Mouse (Mus musculus) midbrain, embryonic 16.5 days (tissue): ENCODE measurements around the gene Stim1. TPM values are rescaled to one million over a fixed set of nuclear protein-coding genes. Genes with fewer than 3 reads are reported as not detected.
"Not testable (repeated sequence)": the region's sequence is repeated elsewhere in the genome, so short reads cannot be mapped to it uniquely, and the experiment has no call there.

ENCODE experiments used
- ATAC-seq: fragments of 200-750 bp; cut with Nextera tagmentation; 2 replicates; pipeline ENCODE4 v1.8.0; 2017; ENCODE audit warnings: moderate TSS enrichment
- H3K27ac ChIP-seq: fragments of 300-500 bp; sonication (generic); 2 replicates; pipeline ENCODE4 v1.5.1; 2014; ENCODE audit warnings: mild to moderate bottlenecking, low read length, mixed read lengths
- H3K27me3 ChIP-seq: fragments of 300-500 bp; sonication (generic); 2 replicates; pipeline ENCODE4 v1.6.1; 2014; ENCODE audit warnings: low read depth, low read length, mixed read lengths; ENCODE audit not compliant: control insufficient read depth, insufficient read depth
- H3K36me3 ChIP-seq: fragments of 300-500 bp; sonication (generic); 2 replicates; pipeline ENCODE4 v1.6.1; 2014; ENCODE audit warnings: mild to moderate bottlenecking, low read length, moderate library complexity, mixed read lengths; ENCODE audit not compliant: control insufficient read depth, insufficient read depth
- H3K4me1 ChIP-seq: fragments of 300-500 bp; sonication (generic); 2 replicates; pipeline ENCODE4 v1.6.1; 2014; ENCODE audit warnings: mild to moderate bottlenecking, low read length, mixed read lengths; ENCODE audit not compliant: control insufficient read depth, insufficient read depth
- H3K4me2 ChIP-seq: fragments of 300-500 bp; sonication (generic); 2 replicates; pipeline ENCODE4 v1.6.1; 2014; ENCODE audit warnings: mild to moderate bottlenecking, low read length, mixed read lengths
- H3K4me3 ChIP-seq: fragments of 300-500 bp; sonication (generic); 2 replicates; pipeline ENCODE4 v1.5.1; 2014; ENCODE audit warnings: low read depth, mild to moderate bottlenecking, low read length, moderate library complexity, mixed read lengths
- H3K9ac ChIP-seq: fragments of 300-500 bp; sonication (generic); 2 replicates; pipeline ENCODE4 v1.6.1; 2014; ENCODE audit warnings: low read depth, low read length, mixed read lengths
- H3K9me3 ChIP-seq: fragments of 300-500 bp; sonication (generic); replicated peaks from 2 replicates; pipeline ENCODE4 v1.6.1; 2014; ENCODE audit warnings: mild to moderate bottlenecking, low read length, mixed read lengths; ENCODE audit not compliant: control insufficient read depth, poor library complexity, severe bottlenecking
- WGBS: fragments of 180-500 bp; shearing (Covaris S2); extraction: QIAGEN DNeasy Blood & Tissue Kit; methylation state at CpG from one replicate; pipeline ENCODE4 v1.1.7; 2014; 5-methylcytosine and 5-hydroxymethylcytosine counted together
- polyA plus RNA-seq: library from polyadenylated mRNA; unstranded; fragments of >200 nt; fragmentation: Nextera tagmentation; extraction: Ambion mirVana; gene quantifications from 2 replicates; pipeline ENCODE4 v1.2.1, GENCODE M21; 2015

Gene Stim1
- polyA plus RNA-seq, 1 experiment from 2014 or later, result 12.5 TPM

DNA sequence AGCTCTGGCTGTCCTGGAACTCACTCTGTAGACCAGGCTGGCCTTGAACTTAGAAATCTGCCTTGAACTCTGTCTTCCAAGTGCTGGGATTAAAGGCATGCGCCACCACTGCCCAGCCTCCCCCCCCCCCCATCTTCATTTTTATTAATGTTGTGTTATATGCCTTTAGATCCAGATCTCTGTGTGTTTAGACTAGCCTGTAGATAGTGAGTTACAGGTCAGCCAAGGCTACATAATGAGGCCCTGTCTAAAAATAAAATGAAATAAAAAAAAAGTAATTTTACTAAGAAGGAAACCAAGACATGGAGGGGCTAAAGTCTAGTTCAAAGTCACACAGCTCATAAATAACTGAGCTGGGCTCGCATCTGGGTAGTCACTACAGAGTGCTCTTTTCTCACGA lies 211.3 kb downstream of the Stim1 start:
- ATAC-seq, result no peak
- Histone ChIP-seq H3K27me3 (no peaks in the 10 kb centered on the region), H3K9me3 (no peaks in the 10 kb centered on the region), H3K4me1 (no peaks in the 10 kb centered on the region), H3K4me2 (no peak overlapping the region), H3K36me3 (0 out of 2 replicates have a peak, but pooled peaks cover 4% of the 10 kb centered on the region), H3K27ac (no peak overlapping the region), H3K4me3 (no peak overlapping the region), H3K9ac (no peak overlapping the region)
- 87% methylated on average over 3 of the region's 3 CpGs for WGBS

- Histone ChIP-seq H3K9me3 (no peaks in the 10 kb centered on the region), H3K4me2 (no peak overlapping the region), H3K27ac (no peak overlapping the region), H3K9ac (no peak overlapping the region), H3K4me1 (no peaks in the 10 kb centered on the region), H3K27me3 (no peaks in the 10 kb centered on the region), H3K36me3 (0 out of 2 replicates have a peak, but pooled peaks cover 4% of the 10 kb centered on the region), H3K4me3 (no peak overlapping the region)
- no peak for ATAC-seq
- WGBS, result 79% methylated on average over 5 of the region's 5 CpGs
Measured at GRCm38 (mm10) chr7:102479368-102480078, 211.9 kb downstream of the Stim1 start.

DNA sequence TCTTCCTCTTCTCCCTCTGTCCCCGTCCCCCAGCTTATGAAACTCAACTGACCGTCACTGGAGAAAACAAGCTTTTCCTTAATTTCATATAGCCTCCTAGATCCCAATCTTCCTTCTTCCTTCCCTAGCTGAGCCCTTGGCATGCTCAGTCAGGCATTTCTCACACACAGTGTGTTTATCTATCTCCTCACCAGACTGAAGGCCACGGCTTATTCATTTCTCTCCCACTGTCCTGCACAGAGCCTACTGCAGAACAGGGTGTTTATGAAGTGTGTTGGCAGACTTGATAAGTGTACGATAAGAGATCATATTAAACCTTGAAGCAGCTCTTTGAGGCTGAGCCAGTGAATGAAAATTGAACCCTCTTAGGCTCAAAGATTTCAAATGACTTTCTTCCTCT lies 213.2 kb downstream of the Stim1 start:
- H3K9ac ChIP-seq, result no peak overlapping the region
- no peaks in the 10 kb centered on the region for H3K27me3 ChIP-seq
- 0 out of 2 replicates have a peak, but pooled peaks cover 4% of the 10 kb centered on the region for H3K36me3 ChIP-seq
- no peak for ATAC-seq
- 87% methylated on average over 4 of the region's 4 CpGs for WGBS
- no peak overlapping the region for H3K4me3 ChIP-seq
- H3K4me2 ChIP-seq, result no peak overlapping the region
- H3K27ac ChIP-seq, result no peak overlapping the region
- H3K9me3 ChIP-seq, result no peaks in the 10 kb centered on the region
- H3K4me1 ChIP-seq, result no peaks in the 10 kb centered on the region

- WGBS, result 94% methylated on average over 4 of the region's 4 CpGs
- no peak for ATAC-seq
- H3K27ac ChIP-seq, result no peak within 1 kb of the TSS
- H3K9me3 ChIP-seq, result no peaks in the 10 kb centered on the region
- no peak within 1 kb of the TSS for H3K9ac ChIP-seq
- H3K27me3 ChIP-seq, result no peaks in the 10 kb centered on the region
- no peak within 1 kb of the TSS for H3K4me2 ChIP-seq
- 0 out of 2 replicates have a peak, but pooled peaks cover 4% of the 10 kb centered on the region for H3K36me3 ChIP-seq
- no peaks in the 10 kb centered on the region for H3K4me1 ChIP-seq
- no peak within 1 kb of the TSS for H3K4me3 ChIP-seq
Measured at GRCm38 (mm10) chr7:102481579-102481978, 214.0 kb downstream of the Stim1 start, which contains the start of gene Olfr543. Gene Olfr543 (minus strand): TSS chr7:102481679.

DNA sequence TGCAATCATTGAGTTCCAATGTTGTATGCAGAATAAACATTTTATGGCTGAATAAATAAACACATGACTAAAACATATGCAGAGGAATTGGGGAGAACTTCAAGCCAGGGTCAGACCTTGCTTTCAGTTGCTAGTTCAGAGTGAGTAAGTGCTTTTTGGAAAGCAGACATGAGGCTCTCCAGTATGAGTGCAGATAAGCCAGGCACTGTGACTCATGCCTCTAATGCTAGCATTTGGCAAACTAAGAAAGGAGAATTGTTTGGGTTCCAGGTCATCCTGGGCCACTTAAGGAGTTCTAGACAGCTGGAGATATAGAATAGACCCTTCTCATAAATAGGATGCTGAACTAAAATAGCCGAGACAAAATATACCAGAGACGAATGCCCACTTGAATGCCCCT lies 216.1 kb downstream of the Stim1 start:
- Histone ChIP-seq H3K4me3 (no peak overlapping the region), H3K27ac (no peak overlapping the region), H3K27me3 (no peaks in the 10 kb centered on the region), H3K4me1 (no peaks in the 10 kb centered on the region), H3K36me3 (0 out of 2 replicates have a peak, but pooled peaks cover 2% of the 10 kb centered on the region), H3K4me2 (no peak overlapping the region), H3K9ac (no peak overlapping the region), H3K9me3 (no peaks in the 10 kb centered on the region)
- ATAC-seq, result no peak
- WGBS, result 91% methylated on average over 2 of the region's 2 CpGs

- WGBS, result 71% methylated on average over 8 of the region's 8 CpGs
- not testable (repeated sequence) for H3K36me3 ChIP-seq, H3K4me2 ChIP-seq, H3K27me3 ChIP-seq, H3K9ac ChIP-seq, H3K4me1 ChIP-seq, H3K4me3 ChIP-seq, ATAC-seq, H3K9me3 ChIP-seq, H3K27ac ChIP-seq
Measured at GRCm38 (mm10) chr7:102484766-102485165, 217.2 kb downstream of the Stim1 start.

DNA sequence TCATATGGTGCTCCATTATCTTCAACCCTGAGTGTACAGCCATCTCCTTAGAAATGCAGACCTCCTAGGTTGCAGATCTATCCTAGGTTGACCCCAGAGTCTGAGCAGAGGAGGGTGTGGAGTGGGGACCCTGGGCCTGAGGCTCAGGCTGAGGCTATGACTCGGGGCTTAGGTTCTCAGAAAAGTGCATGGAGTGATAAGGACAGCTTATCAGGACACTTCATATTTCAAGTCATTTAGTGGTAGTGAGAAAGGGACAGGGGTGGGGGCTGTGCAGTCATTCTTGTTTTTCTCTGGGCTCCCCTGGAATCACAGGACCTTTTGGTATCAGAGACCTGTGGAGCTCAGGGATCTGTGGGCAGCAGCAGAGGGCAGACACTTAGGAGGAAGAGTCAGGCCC lies 218.5 kb downstream of the Stim1 start:
- no peaks in the 10 kb centered on the region for H3K27me3 ChIP-seq
- no peak for ATAC-seq
- no peak overlapping the region for H3K4me2 ChIP-seq
- H3K4me1 ChIP-seq, result no peaks in the 10 kb centered on the region
- 68% methylated on average over 1 of the region's 1 CpGs for WGBS
- no peak overlapping the region for H3K27ac ChIP-seq
- no peak overlapping the region for H3K9ac ChIP-seq
- H3K9me3 ChIP-seq, result no peaks in the 10 kb centered on the region
- H3K4me3 ChIP-seq, result no peak overlapping the region
- H3K36me3 ChIP-seq, result 0 out of 2 replicates have a peak, but pooled peaks cover 2% of the 10 kb centered on the region

Other genes starting within 250 kb of the Stim1 start
- gene Il18bp, start 249.1 kb upstream of the Stim1 start, polyA plus RNA-seq, result 4.1 and 4.9 TPM in 2 replicates
- 36.1 and 36.6 TPM in 2 replicates for gene Rnf121, start 202.3 kb upstream of the Stim1 start, polyA plus RNA-seq
- gene Xndc1, start 202.3 kb upstream of the Stim1 start, polyA plus RNA-seq, result 28.7 and 31.5 TPM in 2 replicates
- 1.1 and 1.3 TPM in 2 replicates for gene Xntrpc, start 202.1 kb upstream of the Stim1 start, polyA plus RNA-seq
- not detected in 2 replicates for gene Trpc2, start 184.7 kb upstream of the Stim1 start, polyA plus RNA-seq
- gene Art1, start 166.1 kb upstream of the Stim1 start, polyA plus RNA-seq, result 0.25 and 0.57 TPM in 2 replicates
- 0.17 TPM in 1 of 2 replicates, not detected in the other for gene Art5, start 158.3 kb upstream of the Stim1 start, polyA plus RNA-seq
- gene Chrna10, start 151.0 kb upstream of the Stim1 start, polyA plus RNA-seq, result not detected in 2 replicates
- 19.9 and 21.2 TPM in 2 replicates for gene Nup98, start 57.6 kb upstream of the Stim1 start, polyA plus RNA-seq
- 57.8 and 61.3 TPM in 2 replicates for gene Pgap2, start 57.6 kb upstream of the Stim1 start, polyA plus RNA-seq
- 12.8 and 14.6 TPM in 2 replicates for gene Rhog, start 11.8 kb upstream of the Stim1 start, polyA plus RNA-seq
- gene Rrm1, start 173.9 kb downstream of the Stim1 start, polyA plus RNA-seq, result 38.5 and 42.8 TPM in 2 replicates
- 0.47 and 0.59 TPM in 2 replicates for gene Olfr543, start 213.9 kb downstream of the Stim1 start, polyA plus RNA-seq
- gene Olfr544, start 220.5 kb downstream of the Stim1 start, polyA plus RNA-seq, result 0.19 and 0.25 TPM in 2 replicates
- 0.23 and 0.25 TPM in 2 replicates for gene Olfr545, start 231.8 kb downstream of the Stim1 start, polyA plus RNA-seq